Mouse (Mus musculus) cortical plate, adult 2 months (tissue): ENCODE data around the gene Knop1.

Source experiments
- CTCF ChIP-seq: fragments of 200-500 bp; IDR thresholded peaks from 2 replicates; pipeline ENCODE4 v1.5.1; 2011; ENCODE audit warnings: mild to moderate bottlenecking, control low read depth, low read length; ENCODE audit not compliant: insufficient read depth; ENCODE audit errors: extremely low read depth
- POLR2A ChIP-seq: fragments of 200-500 bp; IDR thresholded peaks from 2 replicates; pipeline ENCODE4 v1.6.1; 2011; ENCODE audit warnings: mild to moderate bottlenecking, low read length, control low read depth; ENCODE audit not compliant: insufficient read depth; ENCODE audit errors: extremely low read depth

DNA sequence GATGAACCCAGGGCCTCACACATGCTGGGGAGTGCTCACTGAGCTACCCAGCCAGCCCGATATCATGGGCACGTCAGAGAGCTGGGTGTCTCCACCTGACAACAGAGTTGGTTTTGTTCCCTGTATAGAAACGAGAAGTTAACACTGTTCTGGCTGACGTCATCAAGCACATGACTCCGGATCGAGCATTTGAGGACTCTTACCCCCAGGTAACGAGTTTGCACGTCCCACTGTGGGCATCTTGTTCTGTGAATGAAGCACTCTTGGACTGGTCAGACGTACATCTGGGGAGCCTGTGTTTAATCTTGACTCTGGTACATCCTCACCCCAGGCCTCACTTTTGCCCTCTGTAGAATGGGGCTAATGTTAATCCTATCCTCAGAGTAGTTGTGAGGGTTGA is 59.2 kb downstream of the Knop1 start:
- TF ChIP-seq CTCF = no peak
- TF ChIP-seq POLR2A = no peak
